Mouse (Mus musculus) hindbrain, embryonic 10.5 days (tissue): Measurements from ENCODE around the gene Sgms1. TPM values are rescaled to one million over a fixed set of nuclear protein-coding genes. Genes with fewer than 3 reads are reported as not detected.

Experiments used
- DNase-seq: peaks from one replicate; pipeline ENCODE4 v3.0.0-alpha.2; 2017; ENCODE audit warnings: low spot score
- H3K27ac ChIP-seq: fragments of 300-500 bp; sonication (generic); 2 replicates; pipeline ENCODE4 v1.5.1; 2016; ENCODE audit warnings: mild to moderate bottlenecking, moderate library complexity
- H3K27me3 ChIP-seq: fragments of 300-500 bp; sonication (generic); 2 replicates; pipeline ENCODE4 v1.6.1; 2016; ENCODE audit warnings: mild to moderate bottlenecking; ENCODE audit not compliant: poor library complexity, insufficient read depth, severe bottlenecking
- H3K36me3 ChIP-seq: fragments of 300-500 bp; sonication (generic); 2 replicates; pipeline ENCODE4 v1.6.1; 2016; ENCODE audit warnings: mild to moderate bottlenecking, moderate library complexity
- H3K4me1 ChIP-seq: fragments of 300-500 bp; sonication (generic); replicated peaks from 2 replicates; pipeline ENCODE4 v1.6.1; 2016; ENCODE audit warnings: mild to moderate bottlenecking
- H3K4me3 ChIP-seq: fragments of 300-500 bp; sonication (generic); 2 replicates; pipeline ENCODE4 v1.5.1; 2016; ENCODE audit warnings: mild to moderate bottlenecking, moderate library complexity
- H3K9me3 ChIP-seq: fragments of 300-500 bp; sonication (generic); 2 replicates; pipeline ENCODE4 v1.6.1; 2016; ENCODE audit warnings: mild to moderate bottlenecking, moderate library complexity
- WGBS: fragments of 180-500 bp; shearing (Covaris S2); methylation state at CpG from one replicate; pipeline ENCODE4 v1.1.7; 2016; 5-methylcytosine and 5-hydroxymethylcytosine counted together
- polyA plus RNA-seq: library from polyadenylated mRNA; unstranded; fragments of >200 nt; fragmentation: Nextera tagmentation; extraction: Ambion mirVana; gene quantifications from 2 replicates; pipeline ENCODE4 v1.2.1, GENCODE M21; 2016

Gene Sgms1
- polyA plus RNA-seq, 1 experiment from 2014 or later = 14.4 TPM

GRCm38 (mm10) chr19:32393758-32394450, 4.4 kb upstream of the Sgms1 start:
- H3K4me3 ChIP-seq = no peak overlapping the region
- 94% methylated on average over 8 of the region's 8 CpGs for WGBS
- H3K27me3 ChIP-seq = no peaks in the 10 kb centered on the region
- DNase-seq = no peak
- peaks cover 12% of the 10 kb centered on the region for H3K36me3 ChIP-seq
- H3K4me1 ChIP-seq = peaks cover 12% of the 10 kb centered on the region
- no peak overlapping the region for H3K27ac ChIP-seq
- no peaks in the 10 kb centered on the region for H3K9me3 ChIP-seq

GRCm38 (mm10) chr19:32393092-32393745, 3.7 kb upstream of the Sgms1 start:
- H3K27ac ChIP-seq = no peak overlapping the region
- no peaks in the 10 kb centered on the region for H3K27me3 ChIP-seq
- H3K36me3 ChIP-seq = peaks cover 12% of the 10 kb centered on the region
- H3K4me3 ChIP-seq = no peak overlapping the region
- peaks cover 12% of the 10 kb centered on the region for H3K4me1 ChIP-seq
- 93% methylated on average over 4 of the region's 4 CpGs for WGBS
- H3K9me3 ChIP-seq = no peaks in the 10 kb centered on the region
- DNase-seq = no peak

GRCm38 (mm10) chr19:32391441-32391840, 1.9 kb upstream of the Sgms1 start:
- 95% methylated on average over 3 of the region's 3 CpGs for WGBS
- no peak for DNase-seq

GRCm38 (mm10) chr19:32390116-32390515, 602 bp upstream of the Sgms1 start:
- H3K27me3 ChIP-seq = peaks cover 12% of the 10 kb centered on the region; the same call in 1 of the 2 replicates
- H3K36me3 ChIP-seq = peaks cover 12% of the 10 kb centered on the region
- H3K27ac ChIP-seq = no peak overlapping the region
- peak overlapping the region; percentile 82 for H3K4me3 ChIP-seq
- peaks cover 28% of the 10 kb centered on the region for H3K4me1 ChIP-seq
- no peak for DNase-seq
- H3K9me3 ChIP-seq = no peaks in the 10 kb centered on the region
- WGBS = 85% methylated on average over 7 of the region's 7 CpGs

More at GRCm38 (mm10) chr19:32391441-32391840, 1.9 kb upstream of the Sgms1 start:
- no peak overlapping the region for H3K27ac ChIP-seq
- H3K36me3 ChIP-seq = peaks cover 12% of the 10 kb centered on the region
- H3K4me1 ChIP-seq = peaks cover 28% of the 10 kb centered on the region
- peaks cover 8% of the 10 kb centered on the region; the same call in 1 of the 2 replicates for H3K27me3 ChIP-seq
- no peaks in the 10 kb centered on the region for H3K9me3 ChIP-seq
- no peak overlapping the region for H3K4me3 ChIP-seq

- Histone ChIP-seq H3K36me3 (peaks cover 12% of the 10 kb centered on the region), H3K4me1 (peaks cover 28% of the 10 kb centered on the region), H3K4me3 (peak overlapping the region; percentile 82), H3K27ac (peak overlapping the region; percentile 98), H3K9me3 (no peaks in the 10 kb centered on the region), H3K27me3 (peaks cover 12% of the 10 kb centered on the region; the same call in 1 of the 2 replicates)
- peak; percentile 94 for DNase-seq
- WGBS = under 1% methylated on average over 75 of the region's 75 CpGs
Measured at GRCm38 (mm10) chr19:32388191-32388921, 1.2 kb downstream of the Sgms1 start.

GRCm38 (mm10) chr19:32387403-32388190, 1.9 kb downstream of the Sgms1 start:
- WGBS = under 1% methylated on average over 73 of the region's 74 CpGs
- peak overlapping the region; percentile 98 for H3K27ac ChIP-seq

GRCm38 (mm10) chr19:32386556-32387402, 2.7 kb downstream of the Sgms1 start:
- H3K4me3 ChIP-seq = peak overlapping the region; percentile 82
- H3K9me3 ChIP-seq = no peaks in the 10 kb centered on the region
- DNase-seq = no peak
- H3K27me3 ChIP-seq = peaks cover 12% of the 10 kb centered on the region; the same call in 1 of the 2 replicates
- peak overlapping the region; percentile 98; the same call in 1 of the 2 replicates for H3K27ac ChIP-seq
- 28% methylated on average over 19 of the region's 19 CpGs for WGBS
- peaks cover 28% of the 10 kb centered on the region for H3K4me1 ChIP-seq
- peaks cover 11% of the 10 kb centered on the region for H3K36me3 ChIP-seq

More at GRCm38 (mm10) chr19:32387403-32388190, 1.9 kb downstream of the Sgms1 start:
- Histone ChIP-seq H3K36me3 (peaks cover 12% of the 10 kb centered on the region), H3K9me3 (no peaks in the 10 kb centered on the region), H3K4me1 (peaks cover 28% of the 10 kb centered on the region), H3K4me3 (peak overlapping the region; percentile 82), H3K27me3 (peaks cover 12% of the 10 kb centered on the region; the same call in 1 of the 2 replicates)
- peak; percentile 54 for DNase-seq

GRCm38 (mm10) chr19:32383738-32384137, 5.8 kb downstream of the Sgms1 start:
- H3K9me3 ChIP-seq = no peaks in the 10 kb centered on the region

GRCm38 (mm10) chr19:32381511-32381961, 8.0 kb downstream of the Sgms1 start:
- no peak overlapping the region for H3K27ac ChIP-seq
- no peak overlapping the region for H3K4me3 ChIP-seq
- H3K27me3 ChIP-seq = peaks cover 5% of the 10 kb centered on the region; the same call in 1 of the 2 replicates
- WGBS = 73% methylated on average over 3 of the region's 3 CpGs
- H3K9me3 ChIP-seq = no peaks in the 10 kb centered on the region
- DNase-seq = no peak
- H3K4me1 ChIP-seq = peaks cover 24% of the 10 kb centered on the region
- H3K36me3 ChIP-seq = no peaks in the 10 kb centered on the region

More at GRCm38 (mm10) chr19:32383738-32384137, 5.8 kb downstream of the Sgms1 start:
- Histone ChIP-seq H3K36me3 (no peaks in the 10 kb centered on the region), H3K4me3 (no peak overlapping the region), H3K27me3 (peaks cover 12% of the 10 kb centered on the region; the same call in 1 of the 2 replicates), H3K4me1 (peaks cover 21% of the 10 kb centered on the region), H3K27ac (no peak overlapping the region)
- WGBS = 95% methylated on average over 8 of the region's 8 CpGs
- no peak for DNase-seq

GRCm38 (mm10) chr19:32380748-32381147, 8.8 kb downstream of the Sgms1 start:
- DNase-seq = no peak
- no peaks in the 10 kb centered on the region for H3K9me3 ChIP-seq
- H3K36me3 ChIP-seq = no peaks in the 10 kb centered on the region
- peaks cover 24% of the 10 kb centered on the region for H3K4me1 ChIP-seq
- H3K4me3 ChIP-seq = no peak overlapping the region
- H3K27me3 ChIP-seq = no peaks in the 10 kb centered on the region
- WGBS = 94% methylated on average over 11 of the region's 11 CpGs
- no peak overlapping the region for H3K27ac ChIP-seq

GRCm38 (mm10) chr19:32379239-32379920, 10.1 kb downstream of the Sgms1 start:
- no peaks in the 10 kb centered on the region for H3K27me3 ChIP-seq
- no peaks in the 10 kb centered on the region for H3K9me3 ChIP-seq
- H3K4me3 ChIP-seq = no peak overlapping the region
- no peaks in the 10 kb centered on the region for H3K36me3 ChIP-seq
- WGBS = 91% methylated on average over 6 of the region's 6 CpGs
- no peak overlapping the region; the same call in 1 of the 2 replicates for H3K27ac ChIP-seq
- no peak for DNase-seq
- H3K4me1 ChIP-seq = peaks cover 24% of the 10 kb centered on the region
